Mouse (Mus musculus): ENCODE measurements around the gene Golph3l.

- TF ChIP-seq CTCF (IDR thresholded peaks at IDR 0.05; ENCODE audit: borderline replicate concordance, insufficient read depth, low read length) (no peak), POLR2A (IDR thresholded peaks at IDR 0.05; ENCODE audit: low read depth, low read length) (no peak)
Measured at GRCm38 (mm10) chr3:95618511-95618910, 29.8 kb downstream of the Golph3l start.
